Mouse (Mus musculus): ENCODE data around the gene BC030499.

The BC030499 gene

GRCm38 (mm10) chr11:78305272-78305671 lies 14.6 kb downstream of the BC030499 start:
- DNase-seq (ENCODE audit: low spot score in 2 of 2): no peak

GRCm38 (mm10) chr11:78310861-78311511 lies 20.3 kb downstream of the BC030499 start:
- no peak for DNase-seq (ENCODE audit: low spot score in 2 of 2)

GRCm38 (mm10) chr11:78313662-78314061 lies 23.0 kb downstream of the BC030499 start:
- DNase-seq (ENCODE audit: low spot score in 2 of 2): no peak

GRCm38 (mm10) chr11:78318411-78318810 lies 27.8 kb downstream of the BC030499 start:
- DNase-seq (ENCODE audit: low spot score in 2 of 2): no peak

- no peak for DNase-seq (ENCODE audit: low spot score in 2 of 2)
These were observed 31.6 kb downstream of the BC030499 start for GRCm38 (mm10) chr11:78322076-78322831.

- DNase-seq (ENCODE audit: low spot score in 2 of 2): peak; percentile 35 to 42
These were observed 32.2 kb downstream of the BC030499 start, which contains the start of gene Aldoc for GRCm38 (mm10) chr11:78322860-78323259. Aldoc (plus strand) TSS chr11:78322968.

- DNase-seq (ENCODE audit: low spot score in 2 of 2): peak in 1 of 2 experiments; percentile 48
These were observed 33.6 kb downstream of the BC030499 start for GRCm38 (mm10) chr11:78324000-78324785.

DNA sequence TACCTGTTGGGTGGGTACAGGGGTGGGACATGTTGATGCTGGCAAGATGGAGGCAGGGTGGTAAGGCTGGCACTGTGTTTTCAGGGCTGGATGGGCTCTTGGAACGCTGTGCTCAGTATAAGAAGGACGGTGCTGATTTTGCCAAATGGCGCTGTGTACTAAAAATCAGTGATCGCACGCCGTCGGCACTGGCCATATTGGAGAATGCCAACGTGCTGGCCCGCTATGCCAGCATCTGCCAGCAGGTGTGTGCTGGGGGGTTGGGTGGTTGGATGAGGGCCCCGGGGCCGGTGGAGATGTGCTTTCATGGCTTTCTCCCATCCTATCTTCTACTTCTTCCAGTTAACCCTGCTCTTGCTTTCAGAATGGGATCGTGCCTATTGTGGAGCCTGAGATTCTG lies 34.3 kb downstream of the BC030499 start:
- no peak for DNase-seq (ENCODE audit: low spot score in 2 of 2)

- DNase-seq (ENCODE audit: low spot score in 2 of 2): no peak
These were observed 36.6 kb downstream of the BC030499 start for GRCm38 (mm10) chr11:78327215-78327614.

DNA sequence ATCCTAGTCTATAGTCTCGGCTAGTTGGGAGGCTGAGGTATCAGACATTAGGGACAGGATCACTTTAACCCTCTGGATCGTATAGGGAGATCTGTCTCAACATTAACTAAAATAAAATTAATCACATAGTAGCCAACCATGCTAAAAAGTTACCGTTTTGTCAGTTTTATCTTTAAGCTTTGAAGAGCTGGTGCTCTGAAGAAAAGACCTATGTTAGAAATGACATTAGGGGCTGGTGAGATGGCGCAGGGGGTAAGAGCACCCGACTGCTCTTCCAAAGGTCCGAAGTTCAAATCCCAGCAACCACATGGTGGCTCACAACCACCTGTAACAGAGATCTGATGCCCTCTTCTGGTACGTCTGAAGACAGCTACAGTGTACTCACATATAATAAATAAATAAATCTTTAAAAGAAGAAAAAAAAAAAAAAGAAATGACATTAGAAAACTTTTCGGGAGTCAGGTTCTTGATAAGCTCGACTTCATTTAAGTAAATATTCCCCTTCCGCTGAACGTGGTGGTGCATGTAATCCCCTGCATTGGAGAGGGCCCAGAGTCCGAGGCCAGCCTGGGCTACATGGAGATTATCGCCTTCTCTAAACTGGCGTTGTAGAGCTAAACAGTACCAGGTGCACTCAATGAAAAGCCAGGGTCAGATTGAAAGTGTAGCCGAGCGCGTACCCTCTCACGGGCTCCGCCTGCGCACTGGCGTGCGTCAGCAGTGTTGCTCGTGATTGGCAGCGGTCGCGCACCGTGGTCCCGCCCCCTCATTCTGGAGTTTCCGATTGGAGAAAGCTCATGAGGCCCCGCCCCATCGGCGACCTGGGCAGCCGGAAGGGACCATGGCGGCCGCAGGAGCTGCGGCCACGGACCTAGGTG lies 37.2 kb downstream of the BC030499 start, which contains the start of gene Pigs:
Gene Pigs (plus strand): TSS at position 782 of the 878 bp plus-strand sequence.
- DNase-seq (ENCODE audit: low spot score in 2 of 2): peak; percentile 93 to 96

DNA sequence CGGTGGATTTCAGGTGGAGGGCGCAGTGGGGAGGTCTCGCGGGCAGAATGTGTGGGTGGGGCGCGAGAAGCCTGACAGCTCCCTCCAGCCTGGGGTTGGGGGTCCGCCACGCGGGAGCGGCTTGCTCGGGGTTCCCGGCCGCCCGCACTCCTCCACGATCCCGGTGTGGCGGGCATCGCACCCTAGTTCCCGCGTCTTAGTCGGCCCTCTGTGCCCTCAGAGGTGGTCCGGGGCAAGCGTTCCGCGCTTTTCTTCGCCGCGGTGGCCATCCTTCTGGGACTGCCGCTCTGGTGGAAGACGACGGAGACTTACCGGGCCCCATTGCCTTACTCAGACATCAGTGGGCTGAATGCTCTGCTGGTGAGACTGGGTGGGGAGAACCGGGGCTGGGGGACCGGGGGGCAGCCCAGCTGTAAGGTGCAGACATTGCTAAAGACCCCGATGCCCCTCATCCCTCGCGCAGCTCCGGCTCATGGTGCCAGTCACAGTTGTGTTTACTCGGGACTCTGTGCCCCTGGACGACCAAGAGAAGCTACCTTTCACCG lies 37.9 kb downstream of the BC030499 start:
- DNase-seq (ENCODE audit: low spot score in 2 of 2): no peak

GRCm38 (mm10) chr11:78332676-78333075 lies 42.0 kb downstream of the BC030499 start:
- DNase-seq (ENCODE audit: low spot score in 2 of 2): no peak

- no peak for DNase-seq (ENCODE audit: low spot score in 2 of 2)
These were observed 43.4 kb downstream of the BC030499 start for GRCm38 (mm10) chr11:78333992-78334391.

GRCm38 (mm10) chr11:78337040-78337439 lies 46.4 kb downstream of the BC030499 start:
- DNase-seq (ENCODE audit: low spot score in 2 of 2): no peak

- no peak for DNase-seq (ENCODE audit: low spot score in 2 of 2)
These were observed 51.1 kb downstream of the BC030499 start for GRCm38 (mm10) chr11:78341702-78342101.

DNA sequence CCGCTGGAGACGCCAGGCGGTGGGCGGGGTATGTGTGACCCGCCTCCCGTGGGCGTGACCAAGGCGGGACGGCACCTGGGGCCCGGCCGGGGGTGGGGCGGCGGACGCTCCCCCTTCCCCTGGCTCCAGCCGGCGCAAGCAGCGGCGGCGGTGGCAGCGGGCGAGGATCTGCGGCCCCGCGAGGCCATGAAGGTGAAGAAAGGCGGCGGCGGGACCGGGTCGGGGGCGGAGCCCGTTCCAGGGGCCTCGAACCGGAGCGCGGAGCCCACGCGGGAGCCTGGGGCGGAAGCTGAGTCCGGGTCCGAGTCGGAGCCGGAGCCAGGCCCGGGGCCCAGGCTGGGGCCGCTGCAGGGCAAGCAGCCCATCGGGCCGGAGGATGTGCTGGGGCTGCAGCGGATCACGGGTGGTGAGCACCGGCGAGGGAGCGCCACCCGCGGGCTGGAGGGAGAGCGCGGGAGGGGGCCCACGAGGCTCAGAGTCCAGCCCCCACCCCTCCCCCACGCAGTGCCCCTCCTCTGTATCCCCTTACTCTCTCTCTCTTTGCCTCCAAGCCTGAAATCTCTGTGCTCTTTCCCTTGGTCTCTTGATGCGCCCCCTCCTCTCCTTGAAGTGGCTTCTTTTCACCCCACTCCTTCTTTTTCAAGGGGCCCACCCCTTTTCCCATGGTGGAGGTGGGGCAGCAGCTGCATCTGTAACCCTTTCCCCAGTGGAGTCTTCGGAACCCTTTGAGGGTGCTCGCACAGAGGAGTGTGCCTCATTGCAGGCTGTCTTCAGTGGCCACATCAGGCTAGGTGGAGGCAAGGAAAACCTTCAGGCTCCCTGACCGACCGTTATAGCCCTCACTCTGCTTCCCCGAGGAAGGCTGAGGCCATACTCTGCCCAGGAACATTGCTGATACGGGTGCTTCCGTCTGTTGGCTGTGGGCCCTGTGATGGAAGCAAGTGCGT lies 53.0 kb downstream of the BC030499 start, which contains the start of gene Unc119:
Gene Unc119 (plus strand): TSS at position 102 of the 947 bp plus-strand sequence.
- DNase-seq (ENCODE audit: low spot score in 2 of 2): peak; percentile 57 to 75

DNA sequence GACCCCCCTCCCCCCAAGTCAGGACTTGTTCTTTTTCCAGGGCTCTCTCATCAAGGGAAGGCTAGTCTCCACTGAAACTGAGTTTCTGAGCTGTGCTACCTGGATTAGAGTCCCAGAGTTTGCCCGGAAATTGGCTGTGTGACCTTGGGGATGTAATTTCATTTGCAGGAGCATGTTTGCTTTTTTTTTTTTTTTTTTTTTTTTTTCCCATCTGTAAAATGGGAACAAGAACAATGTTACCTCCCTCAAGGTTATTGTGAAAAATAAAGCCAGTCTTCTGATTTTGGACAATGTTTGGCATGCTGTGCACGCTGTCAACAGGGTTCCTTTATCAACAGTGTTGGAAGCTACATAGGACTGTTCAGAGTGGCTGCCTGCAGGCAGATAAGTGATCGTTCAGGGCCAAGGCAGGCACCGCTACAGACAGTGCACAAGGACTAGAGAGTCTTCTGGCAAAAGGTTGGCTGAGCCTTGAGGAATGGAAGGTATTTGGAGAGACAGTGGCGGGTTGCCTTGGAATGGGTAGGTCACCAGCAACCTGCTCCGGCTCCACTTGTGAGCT lies 53.8 kb downstream of the BC030499 start:
- DNase-seq (ENCODE audit: low spot score in 2 of 2): no peak

GRCm38 (mm10) chr11:78344890-78345715 lies 54.5 kb downstream of the BC030499 start:
- no peak for DNase-seq (ENCODE audit: low spot score in 2 of 2)
